Mouse (Mus musculus) urinary bladder, postnatal 4 days (tissue): ENCODE data around the gene Mgat4c.
"Not testable (repeated sequence)": the region's sequence is repeated elsewhere in the genome, so short reads cannot be mapped to it uniquely, and the experiment has no call there.

Experiments used
- DNase-seq, 2 experiments: peaks; one replicate each; pipeline ENCODE4 v3.0.0; 2021 to 2022; ENCODE audit warnings: low spot score in 2 of 2

Mgat4c gene

DNA sequence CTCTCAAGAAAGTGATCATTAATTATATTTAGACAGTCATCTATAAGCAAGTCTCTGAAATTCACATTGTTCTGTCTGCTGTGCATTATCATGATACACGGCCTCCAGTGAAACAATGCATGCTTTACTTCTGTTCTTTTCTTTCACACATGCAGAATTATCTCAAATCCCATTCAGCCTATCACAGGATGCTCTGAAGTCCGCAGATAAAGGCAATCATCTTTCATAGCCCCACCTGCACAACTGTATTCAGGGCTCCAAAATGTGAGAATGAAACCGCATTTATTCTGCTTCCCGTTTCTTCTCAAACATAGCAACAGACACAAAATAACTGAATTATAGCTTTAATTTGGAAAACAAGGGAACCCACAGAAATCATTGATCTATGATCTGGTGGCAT is 446.1 kb downstream of the Mgat4c start:
- DNase-seq, result no peak

DNA sequence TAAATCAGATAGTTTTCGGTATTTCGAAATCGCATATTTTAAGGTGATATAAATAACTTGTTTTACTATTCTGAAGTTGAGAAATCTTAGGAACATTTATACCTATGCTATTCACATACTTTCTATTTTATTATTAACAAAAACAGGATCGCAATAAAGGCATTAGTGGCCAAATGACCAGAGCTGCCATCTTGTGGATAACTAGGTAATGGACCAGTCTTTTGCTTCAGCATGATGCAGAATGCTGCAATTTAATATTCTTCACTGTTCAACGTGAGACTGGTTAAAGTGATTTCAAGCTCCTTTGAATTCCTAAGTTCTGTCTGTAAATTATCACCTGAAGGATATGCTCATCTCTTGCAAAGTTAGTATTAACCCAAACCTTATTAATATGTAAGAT is 473.6 kb downstream of the Mgat4c start:
- no peak for DNase-seq

DNA sequence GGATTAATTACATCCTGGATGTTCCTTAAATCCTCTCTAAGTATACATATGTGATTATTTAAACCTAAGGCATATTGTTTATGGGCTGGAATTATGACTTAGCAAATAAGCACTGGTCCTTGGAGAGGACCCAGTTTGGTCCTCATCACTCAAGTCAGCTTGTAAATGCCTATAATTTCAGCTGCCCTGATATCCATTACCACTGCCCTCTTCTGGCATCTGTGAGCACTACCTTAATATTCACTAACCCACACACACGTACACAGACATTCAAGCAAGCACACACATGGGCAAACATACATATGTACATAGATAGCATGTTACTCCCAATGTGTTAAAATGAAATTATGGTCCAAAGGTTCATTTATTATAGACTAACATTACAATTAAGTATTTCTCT is 474.6 kb downstream of the Mgat4c start:
- no peak for DNase-seq

DNA sequence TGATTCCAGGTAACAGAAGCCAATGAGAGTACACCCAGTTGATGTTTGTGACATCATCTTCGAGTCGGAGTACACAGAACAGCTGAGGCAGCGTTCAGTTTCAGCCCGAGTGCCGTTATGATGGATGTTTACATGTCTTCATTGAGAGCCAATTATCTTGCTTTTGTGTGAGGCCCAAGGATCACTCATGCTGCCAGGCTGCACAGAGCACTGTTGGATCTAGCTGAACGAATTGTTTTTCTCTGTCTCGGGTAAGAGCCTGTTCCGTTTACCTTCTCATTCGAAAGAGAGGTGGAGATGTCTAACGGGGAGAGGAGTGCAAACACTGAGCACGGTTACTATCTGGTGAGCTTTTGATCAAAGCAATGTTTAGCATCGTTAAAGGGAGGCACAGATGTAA is 477.5 kb downstream of the Mgat4c start:
- DNase-seq, result no peak

DNA sequence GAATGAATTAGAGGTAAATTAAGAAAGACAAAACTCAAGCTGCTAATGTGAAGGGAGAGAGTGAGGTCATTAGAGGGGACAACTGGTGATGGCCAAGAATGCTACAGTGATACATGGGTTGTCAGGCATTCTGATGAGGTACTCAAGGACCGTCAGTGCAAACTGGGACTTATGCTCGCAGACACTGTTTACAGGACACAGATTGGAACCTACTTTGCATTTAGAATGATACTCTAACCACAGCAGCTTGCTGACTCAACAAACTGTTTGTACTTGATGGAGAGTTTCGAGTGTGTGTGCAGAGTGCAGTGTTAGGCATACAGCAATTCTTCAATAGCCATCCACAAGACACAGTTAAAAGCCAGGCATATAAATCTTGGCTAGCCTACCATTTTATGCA is 503.4 kb downstream of the Mgat4c start:
- no peak for DNase-seq

DNA sequence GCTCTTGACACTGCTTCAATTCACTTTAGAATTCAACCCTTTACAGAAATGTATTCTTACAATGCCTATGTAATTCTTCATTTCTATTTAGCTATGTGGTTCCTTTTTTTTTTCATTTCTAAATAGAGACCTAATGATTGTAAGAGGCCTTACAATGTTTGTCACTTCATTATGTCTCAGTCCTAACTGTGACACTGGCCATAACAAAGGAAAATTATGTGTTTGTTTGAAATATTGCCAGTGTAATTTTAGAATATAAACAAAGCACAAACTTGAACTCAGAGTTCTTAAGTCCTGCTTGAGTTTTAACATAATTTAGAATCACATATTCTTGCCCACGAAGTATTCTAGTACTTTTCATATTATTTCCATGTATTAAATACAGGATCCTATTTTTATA is 510.4 kb downstream of the Mgat4c start:
- no peak for DNase-seq

DNA sequence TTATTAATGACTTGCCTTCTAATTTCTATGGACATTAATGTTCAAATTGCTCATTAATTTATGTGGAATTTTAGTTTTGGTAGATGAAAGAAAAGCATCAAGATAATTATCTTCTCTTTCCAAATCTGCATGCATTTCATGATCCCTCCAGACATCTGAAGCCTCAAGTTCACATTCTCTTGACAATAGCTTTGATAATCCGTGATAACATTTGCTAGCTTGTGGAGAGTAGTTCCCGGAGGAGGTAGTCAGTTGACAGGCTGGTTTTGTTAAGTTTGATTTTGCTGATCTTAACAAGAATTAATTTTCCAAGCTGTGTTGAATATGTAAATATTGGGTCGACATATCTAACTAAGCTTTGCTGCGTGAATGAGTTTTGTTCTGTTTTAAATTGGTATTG is 515.6 kb downstream of the Mgat4c start:
- no peak for DNase-seq

DNA sequence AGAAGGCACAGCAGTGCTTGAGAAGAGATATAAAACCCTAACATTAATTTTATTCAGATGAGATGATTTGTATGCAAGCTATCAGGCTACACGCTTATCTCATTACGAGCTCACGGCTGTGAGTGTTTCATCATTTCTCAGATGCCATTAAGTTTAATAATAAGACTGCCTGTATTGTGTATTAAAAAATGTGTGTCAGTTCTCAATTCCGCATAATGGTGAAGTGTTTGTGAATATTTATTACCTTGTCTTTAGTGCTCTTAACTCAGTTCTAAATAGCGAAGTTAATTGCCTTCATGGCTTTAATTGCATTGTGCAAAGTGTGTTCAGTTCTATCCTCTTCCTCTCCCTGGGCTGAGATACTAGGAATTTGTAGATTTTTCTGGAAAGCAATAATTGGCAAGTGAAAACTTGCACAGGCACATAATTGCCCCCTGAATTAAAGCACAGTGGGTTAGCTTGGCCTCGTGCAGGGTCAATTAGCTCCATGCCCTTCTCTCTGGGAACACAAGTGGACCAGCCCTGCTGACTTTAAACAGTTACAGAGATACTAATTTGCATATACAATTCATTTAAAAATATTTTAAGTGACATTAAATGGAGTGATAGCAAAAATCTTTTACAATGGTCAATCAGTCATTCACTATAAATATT is 557.4 kb downstream of the Mgat4c start:
- DNase-seq, result no peak

DNA sequence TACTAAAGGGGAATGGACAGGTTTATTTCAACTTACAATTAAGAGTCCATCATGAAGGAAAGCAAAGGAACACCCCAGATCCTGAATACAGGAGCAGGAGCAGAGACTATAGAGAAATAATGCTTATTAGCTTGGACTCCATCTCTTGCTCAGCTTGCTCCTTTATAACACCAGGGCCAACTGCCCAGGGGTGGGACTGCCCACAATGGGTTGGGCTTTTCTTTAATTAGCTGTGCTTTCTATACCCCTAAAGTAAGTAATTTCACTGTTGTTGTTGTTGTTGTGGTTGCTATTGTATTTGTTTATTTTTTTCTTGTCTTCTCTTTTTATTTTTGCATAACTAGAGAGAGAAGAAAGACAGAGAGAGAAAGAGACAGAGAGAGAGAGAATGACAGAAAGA is 562.6 kb downstream of the Mgat4c start:
- no peak for DNase-seq

DNA sequence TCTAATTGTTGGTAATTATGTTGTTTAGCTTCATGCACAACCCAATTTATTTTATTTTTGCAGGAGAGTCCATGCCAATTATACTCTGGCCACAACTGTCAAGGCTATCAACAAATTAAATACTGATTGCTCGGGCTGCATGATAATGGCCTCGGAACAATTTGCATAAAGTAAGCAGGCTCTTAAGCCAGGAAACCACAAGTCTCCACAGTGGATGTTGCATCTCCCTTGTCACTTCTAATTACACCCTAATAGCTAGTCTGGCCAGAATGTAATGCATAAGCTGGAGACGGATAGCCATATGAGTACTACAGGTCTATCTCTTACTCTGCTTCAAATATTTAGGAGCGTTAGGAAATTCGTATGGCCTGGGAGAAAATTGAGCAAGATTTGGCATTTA is 563.3 kb downstream of the Mgat4c start:
- DNase-seq, result no peak

DNA sequence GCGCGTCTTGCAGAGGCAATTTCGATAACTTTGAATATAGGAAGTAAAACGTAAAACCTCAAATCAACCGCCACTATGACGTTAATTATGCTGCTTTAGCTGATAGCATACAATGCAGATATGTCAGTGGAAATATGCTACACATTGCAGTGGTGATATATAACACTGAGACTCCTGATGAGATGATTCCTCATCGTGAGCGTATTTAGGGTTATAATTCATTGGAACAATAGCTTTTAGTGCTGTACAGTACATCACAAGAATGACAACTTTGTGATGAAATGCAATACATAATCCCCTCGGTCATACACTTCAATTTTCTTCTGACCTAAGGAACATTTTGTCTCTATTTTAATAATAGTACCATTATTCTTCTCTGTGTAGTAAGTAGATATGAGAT is 564.0 kb downstream of the Mgat4c start:
- no peak for DNase-seq

DNA sequence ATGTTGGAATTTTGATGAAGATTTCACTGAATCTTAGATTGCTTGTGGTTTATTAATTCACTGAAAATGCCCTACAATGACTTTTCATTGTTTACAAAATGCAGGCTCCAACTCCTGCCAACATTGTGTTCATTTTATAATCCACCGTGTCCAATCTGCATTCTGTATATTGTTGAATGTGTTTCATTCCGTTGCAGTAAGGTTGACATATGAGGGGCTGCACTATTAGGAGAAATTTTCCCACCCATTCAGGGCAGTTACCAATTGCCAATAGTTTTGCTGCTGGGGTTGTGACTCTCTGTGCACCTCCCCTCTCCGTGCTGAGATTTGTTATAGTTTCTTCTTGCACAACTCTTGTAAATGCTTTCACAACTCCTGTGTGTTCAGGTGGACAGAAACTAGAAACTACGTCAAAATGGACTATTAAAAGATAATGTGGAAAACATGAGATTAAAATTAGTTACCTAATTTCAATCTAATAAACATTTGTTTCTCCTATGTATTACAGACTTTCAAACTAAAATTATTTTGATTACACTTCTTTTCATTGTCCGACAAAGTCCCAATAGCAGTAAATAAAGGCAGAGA is 627.7 kb downstream of the Mgat4c start:
- no peak for DNase-seq

DNA sequence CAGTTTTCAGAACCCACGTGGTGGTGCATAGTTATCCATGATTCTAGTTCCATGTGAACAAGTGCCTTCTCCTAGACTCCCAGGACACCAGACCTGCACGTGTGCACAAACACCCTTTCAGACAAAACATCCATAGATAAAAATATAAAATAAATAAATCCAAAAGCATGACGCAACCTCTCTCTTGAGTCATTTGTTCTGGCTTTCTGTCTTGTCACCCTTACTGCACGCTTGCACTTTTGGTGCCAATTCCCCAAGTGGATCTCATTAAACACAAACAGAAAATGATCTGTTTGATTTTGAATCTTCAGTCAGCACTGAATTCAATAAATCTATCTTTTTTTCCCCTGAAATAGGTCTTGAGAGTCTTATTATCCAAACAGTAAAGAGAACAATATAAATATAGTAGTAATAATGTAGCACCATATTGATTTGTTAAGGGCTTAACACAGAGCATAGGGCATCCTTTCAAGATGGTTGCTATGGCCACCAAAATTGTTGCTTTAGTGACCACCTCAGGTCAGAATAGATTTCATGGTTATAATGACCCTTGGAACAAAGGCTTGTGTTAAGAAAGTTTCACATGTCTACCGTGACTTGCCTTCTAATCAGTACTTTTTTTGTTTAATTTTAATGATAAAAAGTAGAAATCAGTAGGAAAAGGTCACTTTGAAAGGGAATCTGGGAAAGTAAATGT is 684.5 kb downstream of the Mgat4c start:
- no peak for DNase-seq

DNA sequence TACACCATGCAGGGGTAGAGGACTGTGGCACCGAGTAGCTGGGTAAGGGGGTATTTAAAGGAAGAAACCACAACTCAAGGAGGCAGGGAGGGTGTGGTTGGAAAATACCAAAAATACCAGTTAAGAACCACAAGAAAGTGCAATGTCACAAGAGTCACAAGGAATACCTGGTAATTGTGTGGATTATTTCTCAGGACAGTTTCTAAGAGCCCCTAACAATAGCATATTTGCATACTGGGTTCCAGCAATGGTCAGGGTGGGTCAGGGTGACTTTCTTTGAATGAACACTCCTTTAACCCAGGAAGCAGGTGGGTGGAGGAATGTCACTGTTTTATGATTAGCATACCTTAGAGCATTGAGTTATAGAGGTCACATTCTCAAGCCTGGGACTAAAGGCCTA is 689.3 kb downstream of the Mgat4c start:
- no peak for DNase-seq

DNA sequence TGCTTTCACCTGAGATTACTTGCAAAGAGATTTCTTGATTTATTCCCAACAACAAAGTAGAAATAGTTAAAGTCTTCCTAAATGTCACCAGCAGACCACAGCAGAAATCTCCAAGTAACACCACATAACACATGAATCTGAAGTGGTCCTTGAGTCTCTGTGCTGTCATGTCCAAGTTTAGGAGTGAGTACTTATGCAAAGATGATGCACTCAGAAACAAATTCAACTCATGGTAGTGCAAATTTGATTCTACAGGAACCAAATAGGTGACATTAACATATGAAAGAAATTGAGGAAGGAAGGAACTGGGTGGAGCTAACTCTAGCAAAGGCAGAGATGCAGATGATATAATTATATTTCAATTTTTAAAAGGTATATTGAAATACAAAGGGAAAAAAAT is 690.8 kb downstream of the Mgat4c start:
- DNase-seq, result no peak

DNA sequence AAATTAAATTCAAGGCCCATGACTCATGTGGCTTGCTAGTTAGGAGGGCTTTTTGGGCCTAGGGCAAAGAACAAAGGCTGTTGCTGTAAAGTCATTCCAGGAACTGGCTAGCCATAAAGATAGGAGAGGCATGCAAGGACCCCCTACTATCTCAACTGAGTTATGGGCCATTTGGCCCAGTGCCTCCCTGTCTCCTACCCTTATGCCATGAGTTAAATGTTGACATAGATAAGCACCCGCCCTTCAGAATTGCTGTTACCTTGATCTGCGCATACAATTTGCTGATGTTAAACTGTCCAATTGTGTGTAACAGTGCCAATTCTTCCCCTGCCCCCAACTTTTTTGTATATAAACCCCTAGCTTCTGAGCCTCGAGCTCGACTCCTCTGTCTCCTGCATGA is 692.8 kb downstream of the Mgat4c start:
- no peak for DNase-seq

DNA sequence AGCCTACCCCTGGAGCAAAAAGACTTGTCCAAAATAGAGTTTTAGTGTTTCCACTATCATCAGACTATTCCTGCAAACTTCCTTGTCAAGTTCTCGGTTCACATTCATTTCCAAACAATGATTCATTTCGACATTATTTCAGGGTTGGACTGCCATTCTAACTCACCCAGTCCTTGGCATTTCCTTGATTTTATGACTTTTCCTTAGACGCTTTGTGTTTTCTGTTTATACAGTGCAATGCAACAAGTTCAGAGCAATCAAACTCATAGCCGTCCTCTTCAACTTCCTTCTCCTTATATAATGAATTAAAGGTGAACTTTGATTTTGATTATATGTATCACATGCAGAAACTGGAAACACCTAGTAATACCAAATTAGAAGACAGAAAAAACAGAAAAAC is 696.1 kb downstream of the Mgat4c start:
- no peak for DNase-seq

DNA sequence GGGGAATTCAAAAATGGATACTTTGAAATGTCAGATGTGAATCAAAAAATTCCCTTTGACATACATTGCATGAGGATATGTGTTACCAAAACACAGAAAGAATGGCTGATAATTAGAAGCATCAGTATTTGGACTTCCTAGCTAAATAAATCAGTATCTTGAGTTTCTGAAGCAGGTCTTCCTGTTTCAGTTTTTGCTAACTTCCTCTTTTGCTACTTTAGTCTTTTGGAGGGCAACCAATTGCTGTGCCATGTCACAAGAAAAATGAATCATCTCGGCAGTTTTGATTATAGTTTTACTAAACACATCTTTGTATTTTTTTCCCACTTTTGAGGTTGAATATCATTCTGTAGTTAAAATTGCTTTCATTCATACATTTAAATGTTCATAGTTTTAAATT is 707.9 kb downstream of the Mgat4c start:
- no peak for DNase-seq

DNA sequence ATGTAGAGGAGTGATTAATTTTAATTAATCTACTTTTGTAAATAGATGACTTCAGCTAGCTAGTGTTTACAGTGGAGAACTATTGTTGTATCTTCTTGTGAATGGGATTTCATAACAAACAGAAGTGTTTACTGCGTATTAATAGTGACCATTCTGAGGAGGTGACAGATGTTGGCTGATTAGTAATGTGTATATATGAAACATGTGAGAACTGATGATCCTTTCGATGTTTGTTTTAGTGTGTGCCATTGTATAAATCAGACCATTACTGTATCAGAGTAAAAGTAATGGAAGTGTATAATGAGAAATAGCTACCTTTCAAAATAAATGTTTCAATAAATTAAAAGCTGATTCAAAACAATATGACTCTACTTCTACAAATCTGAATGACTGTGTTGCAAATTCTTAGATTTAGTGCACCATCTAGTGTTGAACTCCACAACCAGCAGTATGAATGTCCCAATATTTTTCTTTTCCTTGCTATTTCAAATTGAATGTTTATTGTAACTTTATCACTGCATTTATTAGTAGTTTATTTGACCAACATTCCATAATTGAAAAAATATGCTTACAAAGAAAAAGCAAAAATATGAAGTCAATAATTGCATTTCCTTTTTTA is 736.5 kb downstream of the Mgat4c start:
- DNase-seq, result no peak

DNA sequence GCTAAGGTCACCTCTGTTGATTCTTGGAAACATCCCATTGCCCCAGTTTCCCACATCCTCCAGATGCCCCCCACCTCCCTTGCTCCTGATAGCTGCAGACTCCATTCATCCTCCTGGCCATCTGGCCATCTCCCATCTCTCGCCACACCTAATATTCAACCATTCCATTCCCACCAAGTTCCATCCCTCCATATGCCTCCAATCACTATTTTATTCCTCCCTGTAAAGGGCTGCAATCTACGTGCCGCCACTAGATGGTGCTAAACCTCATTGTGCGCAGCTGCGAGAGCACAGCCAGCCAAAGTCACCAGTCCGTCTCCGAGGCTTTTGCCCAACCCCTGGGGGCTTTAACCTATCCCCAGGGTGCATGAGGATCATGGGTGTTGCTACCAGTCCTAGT is 753.8 kb downstream of the Mgat4c start:
- DNase-seq, result not testable (repeated sequence)

DNA sequence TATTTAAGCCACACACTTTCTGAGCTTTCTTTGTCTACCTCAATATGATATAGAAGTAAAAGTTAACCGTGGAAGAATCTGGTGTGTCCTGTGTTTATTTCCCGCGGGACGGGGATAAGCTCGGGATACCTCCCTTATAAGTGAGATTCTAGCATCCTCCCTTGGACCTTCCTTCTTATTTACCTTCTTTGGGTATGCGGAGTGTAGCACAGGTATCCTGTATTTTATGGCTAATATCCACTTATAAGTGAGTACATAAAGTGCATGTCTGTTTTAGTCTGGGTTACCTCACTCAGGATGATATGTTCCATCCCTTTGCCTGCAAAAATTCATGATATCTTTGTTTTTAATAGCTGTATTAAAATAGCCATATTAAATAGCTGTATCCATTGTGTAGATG is 754.2 kb downstream of the Mgat4c start:
- not testable (repeated sequence) for DNase-seq
